Mouse (Mus musculus) CH12.LX (cell line): ENCODE data around the gene Dtx3l. TPM values are rescaled to one million over a fixed set of nuclear protein-coding genes. Genes with fewer than 3 reads are reported as not detected.

Experiments used
- DNase-seq: peaks from one replicate; pipeline ENCODE4 v3.0.0-alpha.2; 2013; ENCODE audit errors: extremely low read depth
- H3K27ac ChIP-seq: 2 replicates; pipeline ENCODE4 v1.5.1; 2012; ENCODE audit warnings: low read depth, mild to moderate bottlenecking, control low read depth, moderate library complexity; ENCODE audit not compliant: insufficient read depth
- H3K27me3 ChIP-seq: replicated peaks from 2 replicates; pipeline ENCODE3; 2012; ENCODE audit warnings: inconsistent platforms
- H3K36me3 ChIP-seq, 2 experiments: replicated peaks in 1 of 2; 2 replicates each; pipeline versions ENCODE3 to v1.6.1; 2012; ENCODE audit warnings: inconsistent platforms in 1 of 2, low read length in 1 of 2, mild to moderate bottlenecking in 1 of 2, mixed read lengths in 1 of 2, moderate library complexity in 1 of 2; ENCODE audit not compliant: control insufficient read depth in 1 of 2, insufficient read depth in 1 of 2
- H3K4me1 ChIP-seq, 2 experiments: 2 replicates each; pipeline ENCODE4 v1.6.1; 2012; ENCODE audit warnings: inconsistent platforms in 1 of 2, moderate library complexity in 1 of 2; ENCODE audit not compliant: insufficient read depth in 2 of 2, control insufficient read depth in 1 of 2
- H3K4me2 ChIP-seq: 2 replicates; pipeline ENCODE4 v1.6.1; 2012; ENCODE audit warnings: low read depth, mild to moderate bottlenecking, control low read depth; ENCODE audit not compliant: poor library complexity, insufficient read depth, severe bottlenecking
- H3K4me3 ChIP-seq, 3 experiments: fragments of 150-350 bp in 1 of 3; sonication (generic) in 1 of 3; replicated peaks in 1 of 3; 2 replicates each; pipeline versions ENCODE3 to v1.5.1; 2011 to 2012; ENCODE audit warnings: low read depth in 2 of 3, low read length in 2 of 3, mild to moderate bottlenecking in 2 of 3, moderate library complexity in 2 of 3, control low read depth in 1 of 3, improper control_type of control experiment in 1 of 3, inconsistent platforms in 1 of 3, mixed read lengths in 1 of 3; ENCODE audit not compliant: poor library complexity in 1 of 3
- H3K79me2 ChIP-seq: replicated peaks from 2 replicates; pipeline ENCODE4 v1.6.1; 2012; ENCODE audit warnings: mild to moderate bottlenecking, moderate library complexity; ENCODE audit not compliant: control insufficient read depth, poor library complexity, insufficient read depth, severe bottlenecking; ENCODE audit errors: extremely low read depth
- H3K9ac ChIP-seq: 2 replicates; pipeline ENCODE4 v1.6.1; 2012; ENCODE audit warnings: low read depth, mild to moderate bottlenecking, control low read depth, moderate library complexity; ENCODE audit not compliant: insufficient read depth
- H3K9me3 ChIP-seq: replicated peaks from 2 replicates; pipeline ENCODE3; 2012; ENCODE audit warnings: low read length, inconsistent platforms, mixed read lengths
- E2F4 ChIP-seq: IDR thresholded peaks from 2 replicates; pipeline ENCODE4 v1.6.1; 2011; ENCODE audit warnings: low read depth, low read length, improper control_type of control experiment; ENCODE audit not compliant: insufficient replicate concordance
- EP300 ChIP-seq: IDR thresholded peaks from 2 replicates; pipeline ENCODE4 v1.6.1; 2011; ENCODE audit warnings: low read length, improper control_type of control experiment
- ETS1 ChIP-seq: conservative IDR thresholded peaks from 2 replicates; pipeline ENCODE4 v1.6.1; 2012; ENCODE audit warnings: low read depth, mild to moderate bottlenecking, inconsistent platforms, low read length, improper control_type of control experiment, moderate library complexity
- GABPA ChIP-seq: IDR thresholded peaks from 2 replicates; pipeline ENCODE4 v1.6.1; 2012; ENCODE audit warnings: low read depth, low read length, improper control_type of control experiment, inconsistent platforms; ENCODE audit not compliant: insufficient replicate concordance
- HCFC1 ChIP-seq: IDR thresholded peaks from 2 replicates; pipeline ENCODE4 v1.6.1; 2012; ENCODE audit warnings: low read depth, mild to moderate bottlenecking, inconsistent platforms, low read length, improper control_type of control experiment
- IRF4 ChIP-seq: IDR thresholded peaks from 2 replicates; pipeline ENCODE4 v1.6.1; 2014; ENCODE audit warnings: low read depth, mild to moderate bottlenecking, inconsistent platforms, low read length, improper control_type of control experiment
- JUN ChIP-seq: IDR thresholded peaks from 2 replicates; pipeline ENCODE4 v1.6.1; 2011; ENCODE audit warnings: low read depth, mild to moderate bottlenecking, low read length, improper control_type of control experiment, moderate library complexity; ENCODE audit not compliant: insufficient read depth
- JUND ChIP-seq: conservative IDR thresholded peaks from 2 replicates; pipeline ENCODE4 v1.6.1; 2011; ENCODE audit warnings: low read depth, low read length, improper control_type of control experiment
- KAT2A ChIP-seq: IDR thresholded peaks from 2 replicates; pipeline ENCODE4 v1.6.1; 2012; ENCODE audit warnings: low read length, improper control_type of control experiment, inconsistent platforms; ENCODE audit not compliant: insufficient replicate concordance
- MXI1 ChIP-seq: IDR thresholded peaks from 2 replicates; pipeline ENCODE4 v1.6.1; 2011; ENCODE audit warnings: mild to moderate bottlenecking, low read depth, low read length, improper control_type of control experiment
- TCF12 ChIP-seq: IDR thresholded peaks from 2 replicates; pipeline ENCODE4 v1.6.1; 2014; ENCODE audit warnings: low read depth, mild to moderate bottlenecking, inconsistent platforms, low read length, improper control_type of control experiment
- ZNF384 ChIP-seq: IDR thresholded peaks from 2 replicates; pipeline ENCODE4 v1.6.1; 2012; ENCODE audit warnings: low read depth, low read length, improper control_type of control experiment, inconsistent platforms
- dilution Hi-C: fragments of 300-500 bp; cut with MboI; formaldehyde crosslinking; loops from 2 replicates; pipeline ENCODE4 v1.14.3; 2020; ENCODE audit warnings: low sequenced_read_pairs; ENCODE audit not compliant: extremely low pct_unique_long_range_greater_than_20kb, extremely low pct_ligation_motif_present
- in situ Hi-C: fragments of 300-500 bp; cut with MboI; formaldehyde crosslinking; loops from 3 replicates; pipeline ENCODE4 v1.14.3; 2019; ENCODE audit warnings: low sequenced_read_pairs, low pct_ligation_motif_present, low pct_unique_long_range_greater_than_20kb, mixed read lengths
- polyA plus RNA-seq: library from polyadenylated mRNA; unstranded; fragments of >175 nt; gene quantifications from 2 replicates; pipeline ENCODE4 v1.2.1, GENCODE M21; 2012; ENCODE audit warnings: low read depth; ENCODE audit not compliant: insufficient read length
- total RNA-seq, 2 experiments: library from RNA; depleted of rRNA; stranded (reverse); fragments of 300-350 nt in 1 of 2; fragments of >200 nt in 1 of 2; gene quantifications; 2 replicates each; pipeline ENCODE4 v1.2.3; 2012 to 2014

Dtx3l gene
- total and polyA plus RNA-seq, 3 experiments: 14.4 to 21.1 (median 17.4) TPM

DNA sequence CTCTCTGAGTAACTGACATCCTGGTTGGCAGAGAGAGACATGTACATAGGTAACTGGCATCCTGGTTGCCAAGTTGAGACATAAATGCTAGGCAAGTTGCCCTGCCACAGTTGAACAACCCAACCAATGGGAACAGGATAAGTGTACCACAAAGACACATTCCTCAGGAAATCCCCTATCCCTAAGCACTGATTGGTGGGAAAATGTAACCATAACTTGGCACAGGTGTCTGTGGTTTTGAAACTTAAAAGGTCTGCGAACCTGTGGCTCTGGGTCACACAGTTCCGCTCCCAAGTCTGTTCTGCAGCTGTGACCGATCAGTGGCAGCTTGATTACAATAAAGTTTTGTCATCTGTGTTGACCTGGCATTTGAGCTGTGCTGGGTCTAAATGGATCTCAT, 33.6 kb downstream of the Dtx3l start:
- Histone ChIP-seq H3K9me3 (peaks cover 30% of the 10 kb centered on the region), H3K4me1 (peaks cover 6 to 37% of the 10 kb centered on the region in 2 experiments; a peak in 3 of 4 replicates), H3K36me3 (no peaks in the 10 kb centered on the region), H3K27ac (no peak overlapping the region)
- dilution Hi-C loops: no loop called here
- TF ChIP-seq ZNF384: no peak
- TF ChIP-seq TCF12: peak; percentile 36; the same call in 1 of the 2 replicates
- TF ChIP-seq, all 38 proteins: peak for 1
- in situ Hi-C loops: no loop called here
- no peak overlapping the region for H3K4me3 ChIP-seq
- H3K9ac ChIP-seq: no peak overlapping the region
- H3K79me2 ChIP-seq: no peaks in the 10 kb centered on the region
- no peaks in the 10 kb centered on the region for H3K27me3 ChIP-seq
- peak; percentile 57 for DNase-seq
- H3K4me2 ChIP-seq: 0 out of 2 replicates have a peak overlapping the region, but pooled peaks have one; percentile 43

DNA sequence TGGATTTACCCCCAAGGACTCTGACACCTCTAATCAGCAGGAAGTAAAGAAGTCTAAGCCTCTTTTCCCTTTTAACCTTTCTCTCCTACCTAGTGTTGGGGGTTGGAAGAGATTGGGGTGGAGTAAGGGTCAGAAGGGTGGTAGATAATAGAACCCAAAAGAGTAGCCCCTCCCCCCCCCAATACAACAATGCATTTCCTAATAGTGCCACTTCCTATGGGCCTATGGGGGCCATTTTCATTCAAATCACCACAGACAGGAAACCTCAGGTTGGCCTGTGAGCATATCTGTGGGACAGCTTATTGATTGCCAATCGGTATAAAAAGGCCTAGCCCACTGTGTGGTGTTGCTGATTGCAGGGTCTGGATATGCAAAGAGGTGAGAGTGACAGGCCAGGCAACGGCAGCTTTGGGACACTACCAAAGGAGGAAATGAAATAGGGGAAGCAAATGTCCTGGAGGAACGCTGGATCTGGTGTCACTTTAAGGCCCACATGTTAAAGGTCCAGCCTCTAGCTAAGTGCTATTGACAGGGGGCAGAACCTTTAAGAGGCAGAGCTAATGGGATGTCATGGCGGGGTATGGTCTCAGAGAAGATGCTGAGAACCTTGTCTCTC, 34.7 kb downstream of the Dtx3l start:
- dilution Hi-C loops: no loop called here
- TF ChIP-seq IRF4: no peak
- TF ChIP-seq HCFC1: no peak
- no peak for TF ChIP-seq JUN
- TF ChIP-seq KAT2A: no peak
- no peak for TF ChIP-seq ZNF384
- TF ChIP-seq MXI1: no peak
- Histone ChIP-seq H3K79me2 (no peaks in the 10 kb centered on the region), H3K4me1 (peaks cover 6 to 37% of the 10 kb centered on the region in 2 experiments; a peak in 3 of 4 replicates), H3K27ac (no peak overlapping the region), H3K36me3 (no peaks in the 10 kb centered on the region), H3K27me3 (no peaks in the 10 kb centered on the region), H3K9me3 (peaks cover 23% of the 10 kb centered on the region), H3K4me2 (no peak overlapping the region), H3K9ac (no peak overlapping the region), H3K4me3 (no peak overlapping the region)
- in situ Hi-C loops: no loop called here
- DNase-seq: no peak

DNA sequence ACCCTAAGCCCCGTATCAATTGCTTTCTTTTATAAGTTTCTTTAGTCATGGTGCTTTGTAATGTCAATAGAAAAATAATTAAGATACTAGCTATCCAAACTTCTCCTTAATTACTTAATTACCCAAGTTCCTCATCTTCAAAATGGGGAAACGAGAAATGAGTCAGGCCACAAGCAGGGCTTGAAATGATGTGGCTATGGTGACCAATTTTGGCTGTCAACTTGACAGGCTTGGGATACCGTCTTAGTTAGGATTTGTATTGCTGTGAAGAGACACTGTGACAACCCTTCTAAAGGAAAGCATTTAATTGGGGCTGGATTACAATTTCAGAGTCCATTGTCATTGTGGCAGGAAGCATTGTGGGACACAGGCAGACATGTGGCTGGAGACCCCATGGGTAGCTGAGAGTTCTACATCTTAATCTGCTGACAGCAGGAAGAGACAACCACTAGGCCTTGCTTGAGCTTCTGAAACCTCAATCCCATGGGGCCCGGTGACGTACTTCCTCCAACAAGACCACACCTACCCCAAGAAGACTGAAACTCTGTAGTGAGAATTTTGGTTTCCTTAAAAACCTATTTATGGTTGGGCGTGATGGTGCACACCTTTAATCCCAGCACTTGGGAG, 35.8 kb downstream of the Dtx3l start:
- in situ Hi-C loops (no loop called here), dilution Hi-C loops (no loop called here)
- peaks cover 18% of the 10 kb centered on the region for H3K9me3 ChIP-seq
- H3K36me3 ChIP-seq: no peaks in the 10 kb centered on the region
- no peak overlapping the region for H3K27ac ChIP-seq
- no peak overlapping the region for H3K9ac ChIP-seq
- no peak overlapping the region for H3K4me3 ChIP-seq
- H3K4me1 ChIP-seq: peaks cover 6 to 37% of the 10 kb centered on the region in 2 experiments; a peak in 3 of 4 replicates
- peak; percentile 74 for DNase-seq
- no peaks in the 10 kb centered on the region for H3K27me3 ChIP-seq
- H3K79me2 ChIP-seq: no peaks in the 10 kb centered on the region
- no peak overlapping the region for H3K4me2 ChIP-seq
- TF ChIP-seq IRF4: peak; percentile 62
- no peak for TF ChIP-seq E2F4
- no peak for TF ChIP-seq GABPA
- 0 out of 2 replicates have a peak, but pooled peaks have one; percentile 17 for TF ChIP-seq ETS1
- peak; percentile 73 for TF ChIP-seq JUND
- peak; percentile 75 for TF ChIP-seq EP300
- no peak for TF ChIP-seq TCF12
- 0 out of 2 replicates have a peak, but pooled peaks have one; percentile 35 for TF ChIP-seq JUN
